Comparison of ENCODE assay signal across 26 mouse cellular contexts in the genomic region with DNA sequence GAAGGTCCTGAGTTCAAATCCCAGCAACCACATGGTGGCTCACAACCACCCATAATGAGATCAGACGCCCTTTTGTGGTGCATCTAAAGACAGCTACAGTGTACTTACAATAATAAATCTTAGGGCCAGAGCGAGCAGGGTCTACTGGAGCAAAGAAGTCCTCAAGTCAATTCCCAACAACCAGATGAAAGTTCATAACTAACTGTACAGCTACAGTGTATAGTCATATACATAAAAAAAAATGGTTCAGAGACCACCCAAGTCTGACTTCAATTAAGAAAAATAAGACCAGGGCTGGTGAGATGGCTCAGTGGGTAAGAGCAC. TPM values are rescaled to one million over a fixed set of nuclear protein-coding genes. Genes with fewer than 3 reads are reported as not detected.
A peak's percentile ranks its signal among the peaks of the same experiment; 100 is the strongest.
DNase-seq lines count a peak whose midpoint lies in the region; ATAC-seq and TF ChIP-seq lines count a peak whose summit lies in the region.
"Had no signal": no experiment of that assay in that cellular context is flagged by ENCODE, and none has a peak within 500 bp of the region (broad histone marks: within the 10 kb centered on the region; RNA-seq: fewer than 3 reads in every experiment).

No protein-coding gene starts in this region.

- H3K36me3 ChIP-seq in heart, embryonic 16.5 days (ENCODE audit: control insufficient read depth, insufficient read depth): peaks cover 8% of the 10 kb centered on the region
- H3K36me3 ChIP-seq in heart, adult 2 months (ENCODE audit: control insufficient read depth, insufficient read depth, low read length): peaks cover 6% of the 10 kb centered on the region
- no peaks in the 10 kb centered on the region for H3K36me3 ChIP-seq in liver, embryonic 11.5 days (ENCODE audit: control insufficient read depth, insufficient read depth, low read length)
- peaks cover 36% of the 10 kb centered on the region for H3K36me3 ChIP-seq in liver, embryonic 12.5 days
- H3K36me3 ChIP-seq in CH12.LX (replicated peaks in 1 of 2; ENCODE audit: control insufficient read depth in 1 of 2, insufficient read depth in 1 of 2, low read length in 1 of 2): peaks cover 13 to 28% of the 10 kb centered on the region in 2 experiments
- H3K36me3 ChIP-seq: neural tube, embryonic 15.5 days had no signal

- no peaks in the 10 kb centered on the region for H3K9me3 ChIP-seq in heart, embryonic 16.5 days (replicated peaks; ENCODE audit: control insufficient read depth, low read length)
- no peaks in the 10 kb centered on the region for H3K9me3 ChIP-seq in liver, embryonic 11.5 days (ENCODE audit: control insufficient read depth, low read length)
- H3K9me3 ChIP-seq in liver, embryonic 12.5 days (replicated peaks): no peaks in the 10 kb centered on the region
- H3K9me3 ChIP-seq in CH12.LX (replicated peaks; ENCODE audit: low read length): no peaks in the 10 kb centered on the region
- H3K9me3 ChIP-seq: embryonic facial prominence, embryonic 12.5 days; heart, embryonic 13.5 days; limb, embryonic 15.5 days; midbrain, embryonic 15.5 days; neural tube, embryonic 15.5 days had no signal

- no peak for TF ChIP-seq EP300 in heart, adult 2 months (IDR thresholded peaks at IDR 0.05; ENCODE audit: insufficient read depth, low read depth, low read length)
- TF ChIP-seq EP300 in CH12.LX (IDR thresholded peaks at IDR 0.05; ENCODE audit: low read length): no peak

- DNase-seq in heart, adult 2 months: no peak
- peak; percentile 30 for DNase-seq in liver, embryonic 11.5 days (ENCODE audit: low spot score)
- no peak for DNase-seq in CH12.LX (ENCODE audit: extremely low read depth)
- DNase-seq in induced T-regulatory cell, adult 2 months (ENCODE audit: low read depth): peak; percentile 22
- DNase-seq: B cell, adult 2 months; cerebellum, adult 8-10 months; cerebellum, postnatal 25 days; gastrocnemius, adult 2 months; gastrocnemius, postnatal 36 days; heart, postnatal 14 days; kidney, adult 2 months; retina, postnatal 1 day; right cerebral cortex, postnatal 14 days; thymus, adult 2 months; thymus, postnatal 36 days had no signal

- 0 out of 2 replicates have a peak, but pooled peaks have one; percentile 25 for ATAC-seq in heart, embryonic 16.5 days (replicated peaks; ENCODE audit: extremely low read depth, insufficient read depth, low FRiP score)
- ATAC-seq in liver, embryonic 11.5 days (replicated peaks; ENCODE audit: low FRiP score): no peak
- ATAC-seq in liver, embryonic 12.5 days: no peak
- no peak for ATAC-seq in inflammation-experienced regulatory T-cells, adult 6 months
- ATAC-seq: forebrain, embryonic 14.5 days; lung, postnatal 0 days; midbrain, embryonic 15.5 days had no signal

- in situ Hi-C loops in CH12.LX (cut with MboI; ENCODE audit: low pct_ligation_motif_present, low pct_unique_long_range_greater_than_20kb, low sequenced_read_pairs): no loop called here

- TF ChIP-seq POLR2A in heart, adult 2 months (IDR thresholded peaks at IDR 0.05; ENCODE audit: insufficient read depth, low read depth, low read length): no peak
- no peak for TF ChIP-seq POLR2A in CH12.LX (IDR thresholded peaks at IDR 0.05; ENCODE audit: low read depth, low read length)

- H3K4me2 ChIP-seq in heart, embryonic 16.5 days (ENCODE audit: low read depth, low read length): no peak overlapping the region
- no peak overlapping the region for H3K4me2 ChIP-seq in liver, embryonic 11.5 days
- no peak overlapping the region for H3K4me2 ChIP-seq in liver, embryonic 12.5 days
- H3K4me2 ChIP-seq in CH12.LX (ENCODE audit: insufficient read depth, low read depth, poor library complexity, severe bottlenecking): no peak overlapping the region
- H3K4me2 ChIP-seq: embryonic facial prominence, embryonic 12.5 days; heart, embryonic 13.5 days; limb, embryonic 15.5 days; midbrain, embryonic 15.5 days; neural tube, embryonic 15.5 days had no signal

- intact Hi-C loops in heart, adult 2 months (cut with DNase I): no loop called here

- WGBS in heart, embryonic 16.5 days: 83% methylated on average over 2 of the region's 2 CpGs
- WGBS in heart, adult 2 months: 85% methylated on average over 2 of the region's 2 CpGs
- 82% methylated on average over 2 of the region's 2 CpGs for WGBS in liver, embryonic 11.5 days
- 81% methylated on average over 2 of the region's 2 CpGs for WGBS in liver, embryonic 12.5 days (ENCODE audit: insufficient replicate concordance)

- no peaks in the 10 kb centered on the region for H3K79me2 ChIP-seq in heart, adult 2 months (replicated peaks; ENCODE audit: control insufficient read depth, insufficient read depth, low read length)
- H3K79me2 ChIP-seq in CH12.LX (replicated peaks; ENCODE audit: control insufficient read depth, extremely low read depth, insufficient read depth, poor library complexity, severe bottlenecking): no peaks in the 10 kb centered on the region; the same call in 1 of the 2 replicates

- H3K4me3 ChIP-seq in heart, embryonic 16.5 days (ENCODE audit: low read length): no peak overlapping the region
- no peak overlapping the region for H3K4me3 ChIP-seq in heart, adult 2 months
- H3K4me3 ChIP-seq in liver, embryonic 11.5 days (ENCODE audit: low read depth, low read length): no peak overlapping the region
- no peak overlapping the region for H3K4me3 ChIP-seq in liver, embryonic 12.5 days
- H3K4me3 ChIP-seq in CH12.LX (replicated peaks in 1 of 3; ENCODE audit: low read depth in 2 of 3, low read length in 2 of 3, poor library complexity in 1 of 3): no peak overlapping the region
- H3K4me3 ChIP-seq: embryonic facial prominence, embryonic 12.5 days; gastrocnemius, adult 2 months; heart, embryonic 13.5 days; limb, embryonic 15.5 days; midbrain, embryonic 15.5 days; neural tube, embryonic 15.5 days had no signal

- TF ChIP-seq RAD21 in CH12.LX (IDR thresholded peaks at IDR 0.05; ENCODE audit: low read depth, low read length): no peak; the same call in 1 of the 2 replicates

- TF ChIP-seq CTCF in heart, adult 2 months (IDR thresholded peaks at IDR 0.05): no peak
- no peak for TF ChIP-seq CTCF in CH12.LX (conservative IDR thresholded peaks at IDR 0.05 in 1 of 2, IDR thresholded peaks at IDR 0.05 in 1 of 2; ENCODE audit: low read depth in 2 of 2, low read length in 2 of 2)

- H3K27ac ChIP-seq in heart, embryonic 16.5 days (ENCODE audit: low read length): no peak overlapping the region
- no peak overlapping the region for H3K27ac ChIP-seq in heart, adult 2 months
- no peak overlapping the region for H3K27ac ChIP-seq in liver, embryonic 11.5 days (ENCODE audit: low read depth, low read length)
- no peak overlapping the region for H3K27ac ChIP-seq in liver, embryonic 12.5 days
- H3K27ac ChIP-seq in CH12.LX (ENCODE audit: insufficient read depth, low read depth): no peak overlapping the region
- H3K27ac ChIP-seq: embryonic facial prominence, embryonic 12.5 days; gastrocnemius, adult 2 months; heart, embryonic 13.5 days; limb, embryonic 15.5 days; macrophage; midbrain, embryonic 15.5 days; neural tube, embryonic 15.5 days had no signal

- dilution Hi-C loops in CH12.LX (cut with MboI; ENCODE audit: extremely low pct_ligation_motif_present, extremely low pct_unique_long_range_greater_than_20kb, low sequenced_read_pairs): no loop called here

- no peaks in the 10 kb centered on the region for H3K4me1 ChIP-seq in heart, embryonic 16.5 days (ENCODE audit: control insufficient read depth, insufficient read depth, low read length)
- H3K4me1 ChIP-seq in heart, adult 2 months (ENCODE audit: control insufficient read depth, insufficient read depth, low read length): no peaks in the 10 kb centered on the region
- no peaks in the 10 kb centered on the region for H3K4me1 ChIP-seq in liver, embryonic 11.5 days (replicated peaks; ENCODE audit: control insufficient read depth, insufficient read depth, low read length)
- H3K4me1 ChIP-seq in liver, embryonic 12.5 days: peaks cover 10% of the 10 kb centered on the region; the same call in 1 of the 2 replicates
- H3K4me1 ChIP-seq in CH12.LX (ENCODE audit: control insufficient read depth in 1 of 2, insufficient read depth in 2 of 2): no peaks in the 10 kb centered on the region
- H3K4me1 ChIP-seq: embryonic facial prominence, embryonic 12.5 days; limb, embryonic 15.5 days; midbrain, embryonic 15.5 days; neural tube, embryonic 15.5 days had no signal

- H3K9ac ChIP-seq in heart, embryonic 16.5 days (ENCODE audit: low read length): no peak overlapping the region
- H3K9ac ChIP-seq in heart, adult 2 months (ENCODE audit: low read depth, low read length): no peak overlapping the region
- H3K9ac ChIP-seq in liver, embryonic 11.5 days (ENCODE audit: low read depth, low read length): no peak overlapping the region
- no peak overlapping the region for H3K9ac ChIP-seq in liver, embryonic 12.5 days
- no peak overlapping the region for H3K9ac ChIP-seq in CH12.LX (ENCODE audit: insufficient read depth, low read depth)
- H3K9ac ChIP-seq: embryonic facial prominence, embryonic 12.5 days; heart, embryonic 13.5 days; limb, embryonic 15.5 days; midbrain, embryonic 15.5 days; neural tube, embryonic 15.5 days had no signal

- no peaks in the 10 kb centered on the region for H3K27me3 ChIP-seq in heart, embryonic 16.5 days (ENCODE audit: control insufficient read depth, insufficient read depth, low read length)
- no peaks in the 10 kb centered on the region for H3K27me3 ChIP-seq in heart, adult 2 months (ENCODE audit: control insufficient read depth, insufficient read depth, low read length)
- H3K27me3 ChIP-seq in liver, embryonic 11.5 days (replicated peaks; ENCODE audit: control insufficient read depth, insufficient read depth, low read length): no peaks in the 10 kb centered on the region
- H3K27me3 ChIP-seq in liver, embryonic 12.5 days (replicated peaks): no peaks in the 10 kb centered on the region
- H3K27me3 ChIP-seq in CH12.LX (replicated peaks): no peaks in the 10 kb centered on the region
- H3K27me3 ChIP-seq: embryonic facial prominence, embryonic 12.5 days; heart, embryonic 13.5 days; limb, embryonic 15.5 days; midbrain, embryonic 15.5 days; neural tube, embryonic 15.5 days had no signal

RNA-seq across cellular contexts. Expression of a gene that starts 12.2 kb away (rescaled TPM):
- 139 and 182 TPM in 2 replicates for polyA plus RNA-seq in heart, embryonic 16.5 days (2015; fragmentation: Nextera tagmentation; extraction: Ambion mirVana)
- 100 to 1,000 TPM; 177 to 180 TPM for total RNA-seq in heart, adult 2 months (2021)
- 18.5 and 44.9 TPM in 2 replicates for polyA plus RNA-seq in heart, adult 2 months (2012; rRNA removed)
- 222 and 234 TPM in 2 replicates for polyA plus RNA-seq in liver, embryonic 11.5 days (2014; fragmentation: Nextera tagmentation; extraction: Ambion mirVana)
- 199 and 204 TPM in 2 replicates for polyA plus RNA-seq in liver, embryonic 12.5 days (2016; fragmentation: Nextera tagmentation; extraction: Ambion mirVana)
- total RNA-seq in CH12.LX (2012; rRNA removed) (83.1 and 105 TPM in 2 replicates), CH12.LX (2014; rRNA removed) (229 and 278 TPM in 2 replicates)
- 373 and 540 TPM in 2 replicates for polyA plus RNA-seq in CH12.LX (2012; ENCODE audit: insufficient read length, low read depth)
- polyA plus RNA-seq in inflammation-experienced regulatory T-cells, adult 6 months (2017; shearing (Covaris generic)): 100 to 1,000 TPM in 2 of 3 experiments, 10 to 100 TPM in 1; 98.6 to 213 (median 185) TPM

RNA-seq across cellular contexts. Expression of a gene that starts 33.1 kb away (rescaled TPM):
- polyA plus RNA-seq in heart, embryonic 16.5 days (2015; fragmentation: Nextera tagmentation; extraction: Ambion mirVana): 58.3 and 61.3 TPM in 2 replicates
- 10 to 100 TPM; 56.2 to 67.1 TPM for total RNA-seq in heart, adult 2 months (2021)
- polyA plus RNA-seq in heart, adult 2 months (2012; rRNA removed): 36.5 and 52.4 TPM in 2 replicates
- 69.6 and 77.5 TPM in 2 replicates for polyA plus RNA-seq in liver, embryonic 11.5 days (2014; fragmentation: Nextera tagmentation; extraction: Ambion mirVana)
- polyA plus RNA-seq in liver, embryonic 12.5 days (2016; fragmentation: Nextera tagmentation; extraction: Ambion mirVana): 51.9 and 53.1 TPM in 2 replicates
- total RNA-seq in CH12.LX (2012; rRNA removed) (11.6 and 13.9 TPM in 2 replicates), CH12.LX (2014; rRNA removed) (21.7 and 23.3 TPM in 2 replicates)
- 32.6 and 35.5 TPM in 2 replicates for polyA plus RNA-seq in CH12.LX (2012; ENCODE audit: insufficient read length, low read depth)
- 10 to 100 TPM; 37.2 to 54.1 (median 46.1) TPM for polyA plus RNA-seq in inflammation-experienced regulatory T-cells, adult 6 months (2017; shearing (Covaris generic))

Comparison
In these comparisons a context has a peak if more than half of its experiments do, and no peak if none do; other contexts are left out.
1. DNase-seq: peak in liver, embryonic 11.5 days (single experiment) and induced T-regulatory cell, adult 2 months (single experiment); none in heart, adult 2 months (0 of 2) and CH12.LX (single experiment).